Mouse (Mus musculus) forebrain, embryonic 15.5 days (tissue): ENCODE results near the gene 1700029F12Rik. TPM values are rescaled to one million over a fixed set of nuclear protein-coding genes. Genes with fewer than 3 reads are reported as not detected.

Experiments
- ATAC-seq: fragments of 200-750 bp; cut with Nextera tagmentation; replicated peaks from 2 replicates; pipeline ENCODE4 v1.8.0; 2017; ENCODE audit warnings: mild to moderate bottlenecking, moderate TSS enrichment, moderate library complexity
- H3K27ac ChIP-seq: fragments of 300-500 bp; sonication (generic); replicated peaks from 2 replicates; pipeline ENCODE4 v1.5.1; 2015; ENCODE audit warnings: mild to moderate bottlenecking, inconsistent platforms
- H3K27me3 ChIP-seq: fragments of 300-500 bp; sonication (generic); 2 replicates; pipeline ENCODE4 v1.6.1; 2015; ENCODE audit warnings: inconsistent platforms
- H3K36me3 ChIP-seq: fragments of 300-500 bp; sonication (generic); 2 replicates; pipeline ENCODE4 v1.6.1; 2015; ENCODE audit warnings: mild to moderate bottlenecking, inconsistent platforms
- H3K4me1 ChIP-seq: fragments of 300-500 bp; sonication (generic); 2 replicates; pipeline ENCODE4 v1.6.1; 2015; ENCODE audit warnings: inconsistent platforms
- H3K4me2 ChIP-seq: fragments of 300-500 bp; sonication (generic); replicated peaks from 2 replicates; pipeline ENCODE4 v1.6.1; 2015; ENCODE audit warnings: mild to moderate bottlenecking, inconsistent platforms
- H3K4me3 ChIP-seq: fragments of 300-500 bp; sonication (generic); 2 replicates; pipeline ENCODE4 v1.5.1; 2015; ENCODE audit warnings: mild to moderate bottlenecking, inconsistent platforms
- H3K9ac ChIP-seq: fragments of 300-500 bp; sonication (generic); replicated peaks from 2 replicates; pipeline ENCODE4 v1.6.1; 2015; ENCODE audit warnings: mild to moderate bottlenecking, inconsistent platforms
- H3K9me3 ChIP-seq: fragments of 300-500 bp; sonication (generic); 2 replicates; pipeline ENCODE4 v1.6.1; 2016; ENCODE audit warnings: inconsistent platforms
- WGBS: fragments of 180-500 bp; shearing (Covaris S2); methylation state at CpG from one replicate; pipeline ENCODE4 v1.1.7; 2015; ENCODE audit warnings: mixed read lengths; 5-methylcytosine and 5-hydroxymethylcytosine counted together
- polyA plus RNA-seq: library from polyadenylated mRNA; unstranded; fragments of >200 nt; fragmentation: Nextera tagmentation; extraction: Ambion mirVana; gene quantifications from 2 replicates; pipeline ENCODE4 v1.2.1, GENCODE M21; 2015

1700029F12Rik gene
- polyA plus RNA-seq, 1 experiment from 2014 or later: not detected

DNA sequence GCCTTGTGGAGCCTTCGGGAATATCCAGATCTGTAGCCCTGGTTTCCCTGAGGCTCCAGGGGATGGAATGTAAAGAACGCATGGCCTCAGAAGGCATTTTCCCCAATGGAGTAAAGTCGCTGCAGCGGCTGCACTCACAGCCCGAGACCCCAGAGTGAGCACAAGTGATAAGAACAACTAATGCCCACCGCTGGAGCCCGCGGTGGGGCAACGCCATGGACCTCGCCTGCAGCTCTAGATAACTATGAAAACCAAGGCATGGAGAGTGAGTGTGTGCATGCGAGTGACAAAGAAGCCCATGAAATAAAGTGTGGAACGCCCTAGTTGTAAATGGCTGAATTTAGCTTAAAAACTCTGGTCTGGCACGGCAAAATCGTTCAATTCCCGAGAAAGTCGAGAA is 45.0 kb downstream of the 1700029F12Rik start:
- Histone ChIP-seq H3K36me3 (no peaks in the 10 kb centered on the region), H3K4me2 (no peak overlapping the region), H3K9me3 (no peaks in the 10 kb centered on the region), H3K27me3 (no peaks in the 10 kb centered on the region), H3K27ac (no peak overlapping the region), H3K9ac (no peak overlapping the region), H3K4me3 (no peak overlapping the region), H3K4me1 (no peaks in the 10 kb centered on the region)
- ATAC-seq: no peak
- 97% methylated on average over 16 of the region's 16 CpGs for WGBS

DNA sequence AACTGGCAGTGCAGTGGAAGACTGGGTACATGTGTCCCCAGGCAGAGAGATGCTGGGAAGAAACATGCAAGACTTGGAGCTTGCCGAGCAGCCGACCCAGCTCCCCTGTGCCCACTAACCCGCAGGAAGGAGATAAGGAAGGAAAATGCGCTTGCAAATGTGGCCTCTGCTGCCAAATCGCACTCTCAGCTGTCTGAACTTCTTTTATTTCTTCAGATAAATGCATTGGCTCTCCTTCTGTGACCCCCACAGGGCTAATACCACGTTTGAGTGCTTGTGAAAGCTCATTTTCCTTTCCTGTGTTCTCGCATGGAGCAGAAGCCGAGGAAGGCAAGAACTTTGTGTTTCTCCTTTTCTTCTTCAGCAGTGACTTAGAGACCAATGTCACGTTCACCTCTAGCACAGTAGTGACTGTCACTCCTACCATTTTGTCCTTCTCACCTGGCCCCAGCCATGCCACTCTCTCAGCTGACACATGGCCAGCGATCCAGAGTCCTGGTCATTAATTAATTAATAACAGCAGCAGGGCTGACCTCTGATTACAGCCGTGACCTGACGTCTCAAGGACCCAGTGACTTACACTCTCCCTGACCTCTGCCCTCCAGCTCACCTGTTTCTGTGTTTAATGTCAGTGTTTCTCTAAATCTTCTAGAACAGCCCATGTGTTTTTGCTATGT is 48.4 kb downstream of the 1700029F12Rik start:
- ATAC-seq: no peak

DNA sequence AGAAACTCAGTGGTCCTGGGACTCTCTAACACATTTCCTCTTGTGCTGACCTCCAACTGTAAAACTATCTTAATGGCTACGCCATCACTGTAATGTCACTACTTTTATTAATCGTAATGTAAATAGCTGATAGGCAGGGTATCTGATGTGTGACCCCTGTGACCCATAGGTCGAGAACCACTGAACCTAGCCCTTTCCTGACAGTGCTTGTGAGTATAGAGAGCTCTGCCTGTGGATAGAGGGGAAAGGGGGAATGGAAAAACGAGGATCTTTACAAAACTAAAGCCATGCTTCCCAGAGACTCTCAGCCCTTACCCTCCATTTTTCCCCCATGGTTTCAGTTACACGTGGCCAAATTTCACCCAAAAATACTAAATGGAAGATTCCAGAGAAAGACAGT is 49.5 kb downstream of the 1700029F12Rik start:
- no peak for ATAC-seq
- no peaks in the 10 kb centered on the region for H3K9me3 ChIP-seq
- 75% methylated on average over 5 of the region's 5 CpGs for WGBS
- H3K27me3 ChIP-seq: no peaks in the 10 kb centered on the region
- no peaks in the 10 kb centered on the region for H3K4me1 ChIP-seq
- H3K4me2 ChIP-seq: no peak overlapping the region
- no peak overlapping the region for H3K9ac ChIP-seq
- H3K36me3 ChIP-seq: no peaks in the 10 kb centered on the region
- no peak overlapping the region for H3K4me3 ChIP-seq
- H3K27ac ChIP-seq: no peak overlapping the region

More for the DNA sequence above, 48.4 kb downstream of the 1700029F12Rik start:
- Histone ChIP-seq H3K9ac (no peak overlapping the region), H3K27ac (no peak overlapping the region), H3K27me3 (no peaks in the 10 kb centered on the region), H3K4me3 (no peak overlapping the region), H3K9me3 (no peaks in the 10 kb centered on the region), H3K4me1 (no peaks in the 10 kb centered on the region), H3K4me2 (no peak overlapping the region), H3K36me3 (no peaks in the 10 kb centered on the region)
- WGBS: 62% methylated on average over 12 of the region's 12 CpGs

DNA sequence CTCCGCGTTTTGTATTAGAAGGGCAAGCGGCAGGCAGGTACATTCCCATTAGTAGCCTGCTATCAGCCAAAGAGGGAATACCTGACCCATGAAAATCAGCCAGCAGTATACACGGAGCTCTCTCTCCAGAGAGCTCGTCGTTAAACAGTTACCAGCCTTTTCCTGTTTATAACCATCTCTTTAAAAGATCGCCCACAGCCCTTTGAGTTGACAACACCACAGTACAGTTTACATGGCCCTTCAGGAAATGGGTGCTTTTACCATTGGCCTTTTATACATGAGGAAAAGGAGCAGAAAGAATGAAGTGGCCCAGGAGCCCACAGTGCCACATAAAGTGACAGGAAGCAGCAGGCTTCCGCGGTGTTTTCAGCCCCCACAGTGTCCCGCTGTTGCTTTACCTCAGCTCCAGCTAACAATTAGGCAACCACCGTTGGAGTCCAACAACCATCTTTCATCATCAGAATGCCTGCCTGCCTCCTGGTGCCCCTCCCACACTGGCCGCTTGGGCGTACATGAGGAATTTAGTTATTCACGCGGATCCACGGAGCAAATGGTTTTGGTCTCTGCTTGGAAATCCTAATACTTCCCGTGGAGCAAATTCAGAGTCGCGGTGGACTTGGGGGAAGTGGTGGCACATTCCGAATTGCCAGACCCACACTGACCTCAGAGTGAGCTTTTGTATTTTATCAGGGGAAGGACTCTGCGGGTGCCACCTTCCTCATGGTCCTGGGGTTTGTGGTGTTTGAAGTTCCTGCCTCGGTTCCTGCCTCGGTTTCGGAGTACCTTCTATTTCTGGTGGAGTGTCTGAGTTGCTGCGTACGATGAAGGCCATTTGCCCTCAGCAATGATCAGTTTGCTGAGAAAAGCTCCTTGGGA is 50.7 kb downstream of the 1700029F12Rik start:
- Histone ChIP-seq H3K36me3 (no peaks in the 10 kb centered on the region), H3K4me3 (no peak overlapping the region), H3K9ac (no peak overlapping the region), H3K4me2 (no peak overlapping the region), H3K27me3 (no peaks in the 10 kb centered on the region), H3K27ac (no peak overlapping the region), H3K9me3 (no peaks in the 10 kb centered on the region), H3K4me1 (no peaks in the 10 kb centered on the region)
- 67% methylated on average over 26 of the region's 26 CpGs for WGBS
- no peak for ATAC-seq

DNA sequence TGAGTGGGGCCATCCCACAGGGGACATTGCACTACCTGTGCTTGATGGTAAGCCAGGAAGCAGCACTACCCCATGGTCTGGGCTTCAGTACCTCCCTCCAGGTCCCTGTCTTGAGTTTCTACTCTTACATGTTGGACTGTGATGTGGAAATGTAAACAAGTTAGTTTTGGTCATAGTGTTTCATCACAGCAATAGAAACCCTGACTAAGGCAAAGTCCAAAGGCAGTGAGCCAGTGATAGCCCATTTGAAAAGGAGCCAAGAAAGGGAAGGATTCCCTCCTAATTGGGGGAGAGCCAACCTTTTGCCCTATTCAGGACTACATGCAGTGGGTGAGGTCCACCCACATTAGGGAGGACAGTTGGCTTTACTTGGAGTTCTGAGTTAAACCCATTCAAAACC is 53.6 kb downstream of the 1700029F12Rik start:
- H3K4me1 ChIP-seq: no peaks in the 10 kb centered on the region
- H3K4me2 ChIP-seq: no peak overlapping the region
- H3K36me3 ChIP-seq: no peaks in the 10 kb centered on the region
- no peak overlapping the region for H3K4me3 ChIP-seq
- H3K27me3 ChIP-seq: no peaks in the 10 kb centered on the region
- H3K9me3 ChIP-seq: no peaks in the 10 kb centered on the region
- no peak for ATAC-seq
- no peak overlapping the region for H3K27ac ChIP-seq
- H3K9ac ChIP-seq: no peak overlapping the region

DNA sequence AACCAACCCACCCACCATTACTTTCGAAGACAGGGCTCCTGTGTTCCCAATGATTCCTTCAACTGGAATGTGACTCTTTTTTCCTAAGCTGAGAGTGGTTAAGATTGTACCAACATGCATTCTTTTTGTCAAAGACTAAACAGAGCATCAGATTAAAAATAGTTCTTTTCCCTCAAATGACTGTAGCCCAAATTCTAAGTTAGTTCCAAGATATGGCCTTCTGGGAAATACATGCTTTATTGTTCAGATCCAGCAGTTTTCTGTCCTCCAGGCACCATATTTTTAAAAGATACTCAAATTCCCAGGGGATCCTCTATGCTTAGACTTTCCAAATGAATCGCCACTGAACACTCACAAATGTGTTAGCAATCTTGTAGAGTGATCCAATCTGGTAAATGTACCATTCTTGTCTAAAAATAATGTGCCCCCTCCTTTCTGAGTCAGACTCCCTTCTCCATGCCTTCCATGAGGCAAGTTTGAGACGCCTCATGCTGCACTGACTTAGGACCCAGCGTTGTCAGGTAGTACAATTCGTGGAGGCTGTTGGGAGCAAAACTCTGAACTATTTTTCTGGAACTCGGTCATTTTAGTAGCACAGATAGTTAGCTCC is 57.1 kb downstream of the 1700029F12Rik start:
- no peak for ATAC-seq
- no peaks in the 10 kb centered on the region for H3K27me3 ChIP-seq
- no peaks in the 10 kb centered on the region for H3K9me3 ChIP-seq

DNA sequence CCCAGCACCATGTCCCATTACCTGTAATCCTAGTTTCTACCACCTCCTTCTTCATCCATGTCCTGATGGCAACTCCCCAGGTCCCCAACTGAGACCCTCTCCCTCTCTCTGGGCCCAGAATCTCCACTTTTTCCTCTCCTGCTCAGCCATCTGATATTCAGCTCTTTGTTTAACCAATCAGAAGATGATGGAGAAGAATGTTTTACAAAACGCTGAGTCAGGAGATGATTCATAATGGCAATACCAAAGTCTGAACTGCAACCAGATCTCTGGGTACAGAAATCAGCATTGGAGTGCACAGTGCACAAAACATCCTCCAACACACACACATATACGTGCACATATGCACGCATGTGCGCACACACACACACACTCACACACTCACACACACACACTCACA is 60.8 kb downstream of the 1700029F12Rik start:
- Histone ChIP-seq H3K36me3 (no peaks in the 10 kb centered on the region), H3K4me2 (no peak overlapping the region), H3K4me3 (no peak overlapping the region), H3K27ac (no peak overlapping the region), H3K9ac (no peak overlapping the region), H3K4me1 (no peaks in the 10 kb centered on the region), H3K9me3 (no peaks in the 10 kb centered on the region), H3K27me3 (no peaks in the 10 kb centered on the region)
- 96% methylated on average over 4 of the region's 4 CpGs for WGBS
- no peak for ATAC-seq

More for the DNA sequence above, 57.1 kb downstream of the 1700029F12Rik start:
- H3K4me1 ChIP-seq: no peaks in the 10 kb centered on the region
- 93% methylated on average over 6 of the region's 6 CpGs for WGBS
- no peak overlapping the region for H3K9ac ChIP-seq
- H3K36me3 ChIP-seq: no peaks in the 10 kb centered on the region
- no peak overlapping the region for H3K27ac ChIP-seq
- H3K4me2 ChIP-seq: no peak overlapping the region
- H3K4me3 ChIP-seq: no peak overlapping the region

Other genes with a start within 250 kb of the 1700029F12Rik start
- 0.09 TPM in 1 of 2 replicates, not detected in the other for gene Gcnt4, start 109.7 kb downstream of the 1700029F12Rik start, polyA plus RNA-seq
- 14.4 and 15.1 TPM in 2 replicates for gene Fam169a, start 32.9 kb upstream of the 1700029F12Rik start, polyA plus RNA-seq
- gene Gm6169, start 64.9 kb upstream of the 1700029F12Rik start, polyA plus RNA-seq: 0.92 and 1.5 TPM in 2 replicates
- gene Gfm2, start 103.6 kb upstream of the 1700029F12Rik start, polyA plus RNA-seq: 32.0 and 34.8 TPM in 2 replicates
- gene Nsa2, start 103.6 kb upstream of the 1700029F12Rik start, polyA plus RNA-seq: 41.8 and 42.4 TPM in 2 replicates
- gene Hexb, start 164.0 kb upstream of the 1700029F12Rik start, polyA plus RNA-seq: 27.5 and 34.8 TPM in 2 replicates
- 82.4 and 103 TPM in 2 replicates for gene Enc1, start 206.7 kb upstream of the 1700029F12Rik start, polyA plus RNA-seq